Mouse (Mus musculus) c-Kit-positive CD71-negative TER-119-negative erythroid progenitor cells, embryonic 14.5 days (primary cell): Measurements from ENCODE around the gene Ptpre.
"Not testable (repeated sequence)": the region's sequence is repeated elsewhere in the genome, so short reads cannot be mapped to it uniquely, and the experiment has no call there.

ENCODE experiments used
- DNase-seq: peaks from one replicate; pipeline ENCODE4 v3.0.0-alpha.2; 2013; ENCODE audit warnings: low read depth

The Ptpre gene

GRCm38 (mm10) chr7:135537341-135537901 lies at the start of gene Ptpre:
Ptpre (plus strand) TSS chr7:135537481.
- peak; percentile 86 for DNase-seq

- DNase-seq: no peak
Observed at GRCm38 (mm10) chr7:135488214-135488810, 49.0 kb upstream of the Ptpre start.

DNA sequence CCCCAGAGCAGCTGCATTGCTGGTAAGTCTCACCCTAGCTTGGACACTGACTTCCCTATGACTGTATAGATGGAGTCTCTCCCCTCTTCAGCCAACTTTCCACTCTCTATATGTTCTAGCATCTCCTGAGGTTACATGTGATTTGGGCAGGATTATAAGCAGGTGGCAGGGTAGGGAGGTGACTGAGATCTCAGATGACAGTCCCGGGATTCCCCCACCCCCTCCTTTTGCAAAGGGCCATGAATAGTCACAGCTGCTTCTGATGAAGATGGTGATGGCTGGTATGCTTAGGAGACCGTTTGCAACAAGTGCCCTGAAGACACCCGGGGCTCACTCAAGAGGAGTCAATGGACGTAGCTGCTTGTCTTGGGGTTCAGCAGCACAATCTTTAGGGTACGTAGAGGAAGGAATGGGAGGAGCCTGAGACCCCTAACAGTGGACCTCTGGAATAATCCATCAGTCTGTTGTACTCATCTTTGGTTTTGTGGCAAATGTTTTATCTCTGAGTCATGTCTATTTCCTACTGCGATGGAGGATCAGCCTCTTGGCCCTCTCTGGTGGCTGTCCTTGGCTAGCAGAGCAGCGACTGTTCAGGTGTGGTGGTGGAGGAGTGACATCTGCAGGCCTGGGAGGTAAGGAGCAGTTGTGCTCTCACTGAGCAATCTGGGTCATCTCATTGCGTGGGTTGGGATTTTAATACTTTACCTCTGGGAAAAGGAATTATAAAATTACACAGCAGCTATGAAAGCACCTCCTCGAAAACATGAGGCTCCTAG lies 47.4 kb upstream of the Ptpre start:
- DNase-seq: no peak

DNA sequence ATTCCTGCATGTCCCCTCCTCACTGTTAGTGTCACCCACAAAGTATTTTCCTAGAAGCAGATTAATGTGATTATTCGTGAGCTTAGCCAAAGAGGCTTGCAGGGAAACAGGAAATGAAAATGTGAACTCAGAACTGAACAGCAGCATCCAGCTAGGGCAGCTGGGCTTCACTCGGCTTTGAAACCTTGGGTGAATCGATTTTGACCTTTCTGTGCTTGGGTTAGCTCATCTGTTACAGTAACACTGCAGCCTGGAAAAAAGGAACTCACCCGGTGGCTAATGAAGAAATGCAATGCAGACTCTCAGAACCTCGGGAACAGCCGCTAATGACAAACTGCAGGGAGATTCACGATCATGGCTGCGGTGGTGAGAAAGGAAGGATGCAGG lies 46.8 kb upstream of the Ptpre start:
- no peak for DNase-seq

GRCm38 (mm10) chr7:135495303-135495702 lies 42.0 kb upstream of the Ptpre start:
- no peak for DNase-seq

DNA sequence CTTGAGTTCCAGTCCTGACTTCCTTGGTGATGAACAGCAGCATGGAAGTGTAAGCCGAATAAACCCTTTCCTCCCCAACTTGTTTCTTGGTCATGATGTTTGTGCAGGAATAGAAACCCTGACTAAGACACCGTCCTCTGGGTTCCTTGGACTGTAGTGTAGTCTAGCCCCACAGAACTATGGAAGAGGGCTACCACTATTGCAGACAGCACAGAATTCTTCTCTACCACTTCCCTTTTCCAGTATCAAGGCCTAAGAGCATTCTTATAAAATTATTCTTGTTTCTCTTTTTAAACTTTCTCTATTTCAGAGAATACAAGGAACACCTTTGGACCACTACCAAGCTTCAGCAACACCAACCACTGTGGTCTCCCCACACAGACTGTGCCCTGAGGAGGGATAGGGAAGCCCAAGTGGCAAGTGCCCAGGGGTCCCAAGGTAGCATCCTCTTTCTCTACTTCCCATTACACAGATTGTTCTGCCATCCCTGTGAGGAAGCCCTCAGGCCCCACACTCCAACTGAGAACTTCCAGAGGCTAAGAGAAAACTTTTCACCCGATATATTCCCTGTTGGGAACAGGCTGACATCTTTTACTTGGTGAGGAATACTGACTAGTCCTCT lies 38.6 kb upstream of the Ptpre start:
- no peak for DNase-seq

GRCm38 (mm10) chr7:135499403-135499802 lies 37.9 kb upstream of the Ptpre start:
- no peak for DNase-seq

DNA sequence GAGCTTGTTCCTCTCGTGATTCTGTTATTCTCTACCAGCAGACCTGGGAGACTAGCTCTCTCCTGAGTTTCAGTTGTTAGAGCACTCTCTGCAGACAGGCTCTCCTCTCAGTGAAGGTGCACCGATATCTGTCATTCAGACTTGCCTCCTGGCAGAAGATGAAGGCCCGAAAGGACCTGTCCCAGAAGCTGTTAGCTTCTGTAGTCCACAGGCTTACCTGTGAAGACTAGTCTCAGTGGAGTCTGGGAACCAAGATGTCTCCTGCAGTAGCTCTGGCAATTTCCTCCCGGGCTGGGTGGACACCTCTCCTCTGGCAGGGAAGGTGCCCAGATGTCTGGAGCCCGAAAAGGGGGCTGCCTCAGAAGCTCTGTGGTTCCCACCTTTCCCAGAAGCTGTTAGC lies 30.8 kb upstream of the Ptpre start:
- not testable (repeated sequence) for DNase-seq

DNA sequence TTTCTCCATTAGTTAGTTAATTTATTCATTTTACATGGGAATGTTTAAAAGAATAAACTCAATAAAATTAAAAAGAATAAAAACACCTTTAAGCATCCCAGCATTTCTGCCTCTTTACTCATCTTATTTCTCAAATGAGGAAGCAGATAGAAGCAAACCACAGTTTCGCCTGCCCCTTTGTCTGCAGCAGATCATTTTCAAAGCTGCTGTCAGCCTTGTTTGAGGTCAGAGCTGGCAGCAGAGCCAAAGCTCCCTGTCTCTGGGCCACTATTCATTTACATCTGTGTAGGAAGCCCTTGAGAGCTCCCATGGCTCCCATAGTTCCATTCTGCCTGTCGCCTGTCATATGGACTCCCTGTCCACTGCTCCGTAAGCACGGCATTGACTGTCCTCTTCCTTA lies 28.7 kb upstream of the Ptpre start:
- no peak for DNase-seq

- no peak for DNase-seq
Observed at GRCm38 (mm10) chr7:135509272-135509671, 28.0 kb upstream of the Ptpre start.

DNA sequence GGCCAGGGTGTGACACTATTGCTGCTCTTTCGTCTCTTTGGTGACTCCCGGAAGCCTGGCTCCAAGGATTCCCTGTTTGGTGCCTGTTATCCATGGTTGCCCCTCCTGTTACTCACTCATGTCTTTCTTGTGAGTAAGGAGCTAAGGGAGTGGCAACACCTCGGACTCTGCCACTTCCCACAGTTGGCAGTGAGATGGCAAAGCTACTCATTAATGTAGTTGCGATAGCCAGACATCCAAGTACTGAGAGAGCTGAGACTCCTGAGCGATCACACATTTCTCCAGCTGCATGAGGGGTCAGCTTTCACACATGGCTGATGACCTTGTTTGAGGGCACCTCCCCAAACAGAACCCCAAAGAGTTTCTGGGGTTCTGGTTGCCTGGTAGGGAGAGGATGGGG lies 26.9 kb upstream of the Ptpre start:
- DNase-seq: no peak

DNA sequence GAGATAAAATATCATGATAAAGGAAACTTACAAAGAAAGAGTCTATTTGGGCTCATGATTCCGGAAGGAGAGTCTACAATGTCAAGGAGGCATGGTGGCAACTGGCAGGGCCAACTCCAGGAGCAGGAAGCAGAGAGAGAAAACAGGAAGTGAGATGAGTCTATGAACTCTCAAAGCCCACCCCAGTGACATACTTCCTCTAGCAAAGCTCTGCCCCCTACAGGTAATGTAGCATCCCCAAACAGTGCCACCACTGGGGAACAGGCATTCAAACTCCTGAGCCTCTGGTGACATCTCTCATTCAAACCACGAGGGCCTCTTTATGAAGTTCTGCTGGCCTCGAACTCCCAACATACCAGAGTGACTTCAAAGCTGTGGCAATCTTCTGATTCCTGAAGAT lies 25.6 kb upstream of the Ptpre start:
- DNase-seq: no peak

DNA sequence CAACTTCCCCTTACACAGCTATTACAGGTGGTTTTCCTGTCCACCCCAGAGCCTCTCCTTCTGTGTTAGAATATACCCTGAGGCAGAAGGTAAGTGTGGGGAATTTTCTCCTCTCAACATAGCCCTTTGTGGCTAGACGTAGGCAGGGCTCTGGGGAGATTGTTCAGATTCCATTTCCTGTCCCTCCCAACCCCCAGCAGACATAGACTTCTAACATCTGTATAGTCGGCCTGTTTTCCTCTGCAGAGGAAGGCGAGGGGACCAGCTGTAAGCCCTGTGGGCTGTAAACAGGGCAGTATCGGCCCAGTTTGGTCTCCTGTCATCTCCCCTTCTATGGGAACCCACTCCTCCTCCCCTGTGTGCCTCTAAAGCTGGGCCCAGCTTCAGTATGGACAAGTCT lies 20.1 kb upstream of the Ptpre start:
- DNase-seq: no peak

GRCm38 (mm10) chr7:135520241-135520640 lies 17.0 kb upstream of the Ptpre start:
- no peak for DNase-seq

DNA sequence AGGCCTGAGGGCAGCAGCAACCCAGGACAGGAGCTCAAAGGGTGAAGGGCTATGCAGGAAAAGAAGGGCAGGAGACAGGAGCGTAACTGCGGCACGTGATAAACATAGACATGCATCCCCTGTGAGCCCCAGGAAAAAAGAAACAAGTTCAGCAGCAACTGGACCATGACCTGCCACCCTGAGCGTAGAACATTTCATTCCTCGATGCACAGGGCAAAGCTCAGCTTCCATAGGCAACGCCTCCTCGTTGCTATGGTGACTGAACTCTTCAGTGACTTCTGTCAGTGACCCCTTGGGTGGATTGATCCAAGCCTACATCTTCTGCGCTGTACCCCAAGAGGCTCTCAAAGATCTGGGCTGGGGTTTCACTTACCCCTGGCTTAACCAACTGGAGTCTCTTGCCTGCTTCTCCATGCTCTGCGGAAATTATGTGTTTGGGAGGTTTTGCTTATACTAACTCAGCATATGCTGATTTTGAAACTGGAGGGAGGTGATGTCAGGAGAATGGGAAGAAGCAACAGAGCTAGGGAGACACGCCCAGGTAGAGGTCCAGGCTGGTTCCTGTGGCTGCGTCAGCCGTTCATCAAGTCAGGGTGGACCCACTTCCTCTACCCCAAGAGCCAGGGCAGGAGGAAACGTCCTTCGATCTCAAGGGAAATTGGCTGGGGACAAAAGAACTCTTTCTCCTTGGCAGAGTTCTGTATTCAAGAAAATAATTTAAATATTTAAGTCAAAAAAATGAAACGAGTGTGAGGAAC lies 15.3 kb upstream of the Ptpre start:
- no peak for DNase-seq

- no peak for DNase-seq
Observed at GRCm38 (mm10) chr7:135523981-135524380, 13.3 kb upstream of the Ptpre start.

GRCm38 (mm10) chr7:135524424-135524967 lies 12.8 kb upstream of the Ptpre start:
- no peak for DNase-seq

- no peak for DNase-seq
Observed at GRCm38 (mm10) chr7:135526574-135527152, 10.6 kb upstream of the Ptpre start.

DNA sequence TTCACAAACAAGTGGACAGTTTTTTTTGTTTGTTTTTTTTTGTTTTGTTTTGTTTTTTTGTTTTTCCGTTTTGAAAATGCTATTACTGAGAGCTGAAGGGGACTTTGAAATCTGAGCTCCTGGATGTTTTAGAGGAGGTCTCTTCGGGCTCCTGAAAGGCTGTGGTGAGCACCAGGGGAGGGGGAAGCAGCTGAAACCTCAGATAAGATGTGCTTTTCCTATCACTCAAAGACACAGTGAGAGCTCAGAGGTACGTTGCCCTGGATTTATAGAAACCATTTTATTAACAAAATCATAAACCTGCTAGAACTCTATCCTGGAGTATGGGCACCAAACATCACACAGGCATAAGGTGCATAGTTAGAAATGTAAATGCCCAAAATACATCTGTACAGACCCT lies 10.1 kb upstream of the Ptpre start:
- DNase-seq: no peak

DNA sequence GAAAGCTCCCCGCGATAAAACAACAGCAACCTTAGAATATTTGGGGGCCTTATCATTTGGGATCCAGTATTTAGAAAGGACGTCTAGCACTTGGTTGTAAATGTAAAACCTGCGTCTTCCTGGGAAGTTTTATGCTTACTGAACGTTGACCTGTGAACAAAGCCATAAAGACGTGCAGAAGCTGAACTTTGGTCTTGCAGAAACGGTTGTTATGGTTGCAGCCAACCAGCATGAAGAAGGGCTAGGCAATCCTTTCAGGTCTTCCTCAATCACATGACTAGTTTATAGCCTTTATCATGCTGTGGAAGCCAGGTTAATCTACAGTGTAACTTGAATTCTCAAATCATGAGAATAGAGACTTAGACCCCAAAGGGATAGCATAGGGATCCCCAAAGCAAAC lies 8.8 kb upstream of the Ptpre start, which contains the start of gene Clrn3:
Clrn3 (minus strand) TSS at position 140 of the 400 bp plus-strand sequence.
- DNase-seq: no peak

GRCm38 (mm10) chr7:135529068-135529467 lies 8.2 kb upstream of the Ptpre start:
- DNase-seq: no peak
